Mouse (Mus musculus) MEL (cell line): Measurements from ENCODE around the gene Mnd1. TPM values are rescaled to one million over a fixed set of nuclear protein-coding genes. Genes with fewer than 3 reads are reported as not detected.

Experiments
- DNase-seq: peaks from one replicate; pipeline ENCODE4 v3.0.0; 2011; ENCODE audit warnings: low read depth, low spot score
- H3K27ac ChIP-seq: 2 replicates; pipeline ENCODE4 v1.5.1; 2012; ENCODE audit warnings: low read depth, mild to moderate bottlenecking, control low read depth, low read length, moderate library complexity; ENCODE audit not compliant: control insufficient read depth
- H3K27me3 ChIP-seq, 2 experiments: fragments of 150-350 bp in 1 of 2; sonication (generic) in 1 of 2; 2 replicates each; pipeline ENCODE4 v1.6.1; 2012; ENCODE audit warnings: low read length in 2 of 2, mild to moderate bottlenecking in 2 of 2, improper control_type of control experiment in 1 of 2, moderate library complexity in 1 of 2; ENCODE audit not compliant: insufficient read depth in 2 of 2, control insufficient read depth in 1 of 2
- H3K36me3 ChIP-seq, 2 experiments: 2 replicates each; pipeline ENCODE4 v1.6.1; 2012 to 2014; ENCODE audit warnings: low read length in 2 of 2, improper control_type of control experiment in 1 of 2, inconsistent platforms in 1 of 2, mild to moderate bottlenecking in 1 of 2; ENCODE audit not compliant: insufficient read depth in 2 of 2, control insufficient read depth in 1 of 2
- H3K4me1 ChIP-seq, 2 experiments: fragments of 150-350 bp in 1 of 2; sonication (generic) in 1 of 2; 2 replicates each; pipeline ENCODE4 v1.6.1; 2012; ENCODE audit warnings: low read length in 2 of 2, improper control_type of control experiment in 1 of 2, mild to moderate bottlenecking in 1 of 2; ENCODE audit not compliant: insufficient read depth in 2 of 2, control insufficient read depth in 1 of 2
- H3K4me3 ChIP-seq, 2 experiments: fragments of 150-350 bp in 1 of 2; sonication (generic) in 1 of 2; 2 replicates each; pipeline ENCODE4 v1.5.1; 2012; ENCODE audit warnings: low read depth in 2 of 2, low read length in 2 of 2, mild to moderate bottlenecking in 2 of 2, moderate library complexity in 2 of 2, control low read depth in 1 of 2, improper control_type of control experiment in 1 of 2; ENCODE audit not compliant: control insufficient read depth in 1 of 2, insufficient read depth in 1 of 2
- H3K79me2 ChIP-seq: 2 replicates; pipeline ENCODE4 v1.6.1; 2012; ENCODE audit warnings: mild to moderate bottlenecking, low read length, moderate library complexity; ENCODE audit not compliant: control insufficient read depth, poor library complexity, insufficient read depth
- H3K9ac ChIP-seq: 2 replicates; pipeline ENCODE4 v1.6.1; 2012; ENCODE audit warnings: low read depth, mild to moderate bottlenecking, control low read depth, low read length, moderate library complexity; ENCODE audit not compliant: control insufficient read depth, poor library complexity, severe bottlenecking
- H3K9me3 ChIP-seq: fragments of 150-350 bp; sonication (generic); replicated peaks from 2 replicates; pipeline ENCODE4 v1.6.1; 2012; ENCODE audit warnings: mild to moderate bottlenecking, low read length, improper control_type of control experiment, moderate library complexity; ENCODE audit not compliant: insufficient read depth
- BHLHE40 ChIP-seq: IDR thresholded peaks from 2 replicates; pipeline ENCODE4 v1.6.1; 2012; ENCODE audit warnings: low read depth, mild to moderate bottlenecking, inconsistent platforms, low read length, improper control_type of control experiment, borderline replicate concordance
- CHD1 ChIP-seq: IDR thresholded peaks from 2 replicates; pipeline ENCODE4 v1.6.1; 2012; ENCODE audit warnings: low read depth, mild to moderate bottlenecking, inconsistent platforms, low read length, improper control_type of control experiment
- CHD2 ChIP-seq: IDR thresholded peaks from 2 replicates; pipeline ENCODE4 v1.6.1; 2011; ENCODE audit warnings: low read length, improper control_type of control experiment
- CTCF ChIP-seq, 3 experiments: IDR thresholded peaks in 2 of 3; conservative IDR thresholded peaks in 1 of 3; 2 replicates each; pipeline ENCODE4 v1.5.1; 2011 to 2012; ENCODE audit warnings: low read length in 3 of 3, low read depth in 2 of 3, mild to moderate bottlenecking in 2 of 3, improper control_type of control experiment in 1 of 3, inconsistent platforms in 1 of 3, mixed read lengths in 1 of 3, moderate library complexity in 1 of 3; ENCODE audit not compliant: control insufficient read depth in 1 of 3, insufficient read depth in 1 of 3, poor library complexity in 1 of 3, severe bottlenecking in 1 of 3
- E2F4 ChIP-seq: IDR thresholded peaks from 2 replicates; pipeline ENCODE4 v1.6.1; 2011; ENCODE audit warnings: low read depth, low read length, improper control_type of control experiment, borderline replicate concordance
- ELF1 ChIP-seq: IDR thresholded peaks from 2 replicates; pipeline ENCODE4 v1.6.1; 2014; ENCODE audit warnings: low read depth, mild to moderate bottlenecking, inconsistent platforms, low read length, improper control_type of control experiment, moderate library complexity
- EP300 ChIP-seq, 2 experiments: IDR thresholded peaks; 2 replicates each; pipeline ENCODE4 v1.6.1; 2011; ENCODE audit warnings: improper control_type of control experiment in 2 of 2, low read length in 2 of 2, low read depth in 1 of 2, mild to moderate bottlenecking in 1 of 2
- ETS1 ChIP-seq: IDR thresholded peaks from 2 replicates; pipeline ENCODE4 v1.6.1; 2012; ENCODE audit warnings: low read depth, mild to moderate bottlenecking, inconsistent platforms, low read length, improper control_type of control experiment, moderate library complexity
- GATA1 ChIP-seq: IDR thresholded peaks from 2 replicates; pipeline ENCODE4 v1.6.1; 2011; ENCODE audit warnings: low read depth, low read length, improper control_type of control experiment
- MAX ChIP-seq: IDR thresholded peaks from 2 replicates; pipeline ENCODE4 v1.6.1; 2011; ENCODE audit warnings: low read length, improper control_type of control experiment
- MXI1 ChIP-seq: IDR thresholded peaks from 2 replicates; pipeline ENCODE4 v1.6.1; 2011; ENCODE audit warnings: mild to moderate bottlenecking, low read depth, low read length, improper control_type of control experiment
- MYB ChIP-seq: IDR thresholded peaks from 2 replicates; pipeline ENCODE4 v1.6.1; 2011; ENCODE audit warnings: mild to moderate bottlenecking, low read depth, low read length, improper control_type of control experiment
- MYC ChIP-seq: IDR thresholded peaks from 2 replicates; pipeline ENCODE4 v1.6.1; 2011; ENCODE audit warnings: low read depth, mild to moderate bottlenecking, low read length, improper control_type of control experiment, moderate library complexity
- NELFE ChIP-seq: IDR thresholded peaks from 2 replicates; pipeline ENCODE4 v1.6.1; 2011; ENCODE audit warnings: low read depth, low read length, improper control_type of control experiment
- NRF1 ChIP-seq: IDR thresholded peaks from 2 replicates; pipeline ENCODE4 v1.6.1; 2014; ENCODE audit warnings: low read depth, mild to moderate bottlenecking, inconsistent platforms, low read length, improper control_type of control experiment, moderate library complexity; ENCODE audit not compliant: poor library complexity, insufficient read depth, severe bottlenecking
- POLR2A ChIP-seq, 2 experiments: IDR thresholded peaks; 2 replicates each; pipeline ENCODE4 v1.6.1; 2011 to 2012; ENCODE audit warnings: low read length in 2 of 2, mild to moderate bottlenecking in 2 of 2, control low read depth in 1 of 2, improper control_type of control experiment in 1 of 2, low read depth in 1 of 2, moderate library complexity in 1 of 2; ENCODE audit not compliant: control insufficient read depth in 1 of 2, insufficient read depth in 1 of 2, poor library complexity in 1 of 2
- RCOR1 ChIP-seq: IDR thresholded peaks from 2 replicates; pipeline ENCODE4 v1.6.1; 2012; ENCODE audit warnings: low read depth, mild to moderate bottlenecking, inconsistent platforms, low read length, improper control_type of control experiment
- SIN3A ChIP-seq: IDR thresholded peaks from 2 replicates; pipeline ENCODE4 v1.6.1; 2012; ENCODE audit warnings: low read length, improper control_type of control experiment, inconsistent platforms
- SMC3 ChIP-seq: IDR thresholded peaks from 2 replicates; pipeline ENCODE4 v1.6.1; 2011; ENCODE audit warnings: low read depth, low read length, improper control_type of control experiment
- TAL1 ChIP-seq: IDR thresholded peaks from 2 replicates; pipeline ENCODE4 v1.6.1; 2012; ENCODE audit warnings: mild to moderate bottlenecking, inconsistent platforms, low read length, moderate library complexity, mixed read lengths
- TBP ChIP-seq: IDR thresholded peaks from 2 replicates; pipeline ENCODE4 v1.8.0; 2011; ENCODE audit warnings: low read depth, low read length, improper control_type of control experiment
- TCF12 ChIP-seq: IDR thresholded peaks from 2 replicates; pipeline ENCODE4 v1.6.1; 2014; ENCODE audit warnings: low read depth, mild to moderate bottlenecking, inconsistent platforms, low read length, improper control_type of control experiment, moderate library complexity
- UBTF ChIP-seq: IDR thresholded peaks from 2 replicates; pipeline ENCODE4 v1.6.1; 2012; ENCODE audit warnings: low read depth, mild to moderate bottlenecking, inconsistent platforms, low read length, improper control_type of control experiment, moderate library complexity, borderline replicate concordance; ENCODE audit not compliant: insufficient read depth
- USF2 ChIP-seq, 2 experiments: IDR thresholded peaks; 2 replicates each; pipeline ENCODE4 v1.6.1; 2011 to 2012; ENCODE audit warnings: improper control_type of control experiment in 2 of 2, low read length in 2 of 2, borderline replicate concordance in 1 of 2, inconsistent platforms in 1 of 2, low read depth in 1 of 2, mild to moderate bottlenecking in 1 of 2; ENCODE audit not compliant: insufficient read depth in 1 of 2
- polyA plus RNA-seq, 2 experiments: library from polyadenylated mRNA; stranded (reverse) in 1 of 2; unstranded in 1 of 2; fragments of >175 nt in 1 of 2; fragments of >200 nt in 1 of 2; gene quantifications; 2 replicates each; pipeline versions ENCODE4 v1.2.1 to v1.2.4; 2012; ENCODE audit warnings: low replicate concordance in 2 of 2, low read depth in 1 of 2; ENCODE audit not compliant: insufficient read length in 2 of 2, insufficient read depth in 1 of 2, missing spikeins in 1 of 2
- total RNA-seq: library from RNA; depleted of rRNA; stranded (reverse); fragments of 300-350 nt; gene quantifications from 2 replicates; pipeline ENCODE4 v1.2.3, GENCODE M21; 2012

The Mnd1 gene
- total and polyA plus RNA-seq, 3 experiments, result 11.0 to 11.2 TPM; not detected in 1

- Histone ChIP-seq H3K79me2 (no peaks in the 10 kb centered on the region), H3K4me3 (no peak overlapping the region)
- TF ChIP-seq NRF1 (no peak), E2F4 (no peak), CTCF (IDR thresholded peaks at IDR 0.05 in 2 of 3, conservative IDR thresholded peaks at IDR 0.05 in 1 of 3; ENCODE audit: control insufficient read depth in 1 of 3, insufficient read depth in 1 of 3, low read depth in 2 of 3, low read length in 3 of 3, poor library complexity in 1 of 3, severe bottlenecking in 1 of 3) (no peak), CHD1 (no peak), MAX (no peak), UBTF (no peak), ELF1 (no peak), USF2 (IDR thresholded peaks at IDR 0.05; ENCODE audit: borderline replicate concordance in 1 of 2, insufficient read depth in 1 of 2, low read depth in 1 of 2, low read length in 2 of 2) (no peak)
- TF ChIP-seq, all 39 proteins: peak for 0
- H3K4me1 ChIP-seq, result no peaks in the 10 kb centered on the region
- H3K9ac ChIP-seq, result no peak overlapping the region
- no peaks in the 10 kb centered on the region for H3K27me3 ChIP-seq
- DNase-seq, result no peak
- no peak overlapping the region for H3K27ac ChIP-seq
- no peaks in the 10 kb centered on the region for H3K9me3 ChIP-seq
- H3K36me3 ChIP-seq, result no peaks in the 10 kb centered on the region
These were observed 106.8 kb downstream of the Mnd1 start for GRCm38 (mm10) chr3:84048729-84049175.

- no peak for DNase-seq
- Histone ChIP-seq H3K79me2 (no peaks in the 10 kb centered on the region), H3K4me1 (peaks cover 3 to 9% of the 10 kb centered on the region in 2 experiments), H3K27me3 (no peaks in the 10 kb centered on the region), H3K9me3 (no peaks in the 10 kb centered on the region), H3K27ac (no peak overlapping the region), H3K4me3 (no peak overlapping the region), H3K9ac (no peak overlapping the region), H3K36me3 (peaks cover 0 to 14% of the 10 kb centered on the region in 2 experiments; a peak in 2 of 4 replicates)
- TF ChIP-seq CHD2 (no peak), EP300 (IDR thresholded peaks at IDR 0.05; ENCODE audit: low read depth in 1 of 2, low read length in 2 of 2) (no peak), MYC (no peak)
These were observed 109.4 kb downstream of the Mnd1 start for GRCm38 (mm10) chr3:84046206-84046605.

GRCm38 (mm10) chr3:84041739-84042138 is 113.8 kb downstream of the Mnd1 start:
- H3K9ac ChIP-seq, result peak overlapping the region; percentile 13; the same call in 1 of the 2 replicates
- H3K9me3 ChIP-seq, result no peaks in the 10 kb centered on the region
- peaks cover 0 to 36% of the 10 kb centered on the region in 2 experiments; a peak in 2 of 4 replicates for H3K36me3 ChIP-seq
- H3K27me3 ChIP-seq, result no peaks in the 10 kb centered on the region
- TF ChIP-seq EP300 (IDR thresholded peaks at IDR 0.05; ENCODE audit: low read depth in 1 of 2, low read length in 2 of 2) (peak; percentile 76 to 92; a peak in 3 of 4 replicates), SIN3A (peak; percentile 40), USF2 (IDR thresholded peaks at IDR 0.05; ENCODE audit: borderline replicate concordance in 1 of 2, insufficient read depth in 1 of 2, low read depth in 1 of 2, low read length in 2 of 2) (no peak), CHD2 (no peak), POLR2A (IDR thresholded peaks at IDR 0.05; ENCODE audit: control insufficient read depth in 1 of 2, insufficient read depth in 1 of 2, low read depth in 1 of 2, low read length in 2 of 2, poor library complexity in 1 of 2) (peak in 1 of 2 experiments; percentile 50; a peak in 2 of 4 replicates), NRF1 (no peak), MXI1 (peak; percentile 60), NELFE (peak; percentile 14; the same call in 1 of the 2 replicates), ELF1 (peak; percentile 86), ETS1 (peak; percentile 87), RCOR1 (0 out of 2 replicates have a peak, but pooled peaks have one; percentile 5), BHLHE40 (peak; percentile 54; the same call in 1 of the 2 replicates), TAL1 (peak; percentile 87), GATA1 (peak; percentile 69), TBP (0 out of 2 replicates have a peak, but pooled peaks have one; percentile 36), MYB (peak; percentile 60), SMC3 (no peak), TCF12 (peak; percentile 78)
- peak overlapping the region in 1 of 2 experiments; percentile 70; a peak in 2 of 4 replicates for H3K4me3 ChIP-seq
- peaks cover 11 to 24% of the 10 kb centered on the region in 2 experiments for H3K4me1 ChIP-seq
- DNase-seq, result peak; percentile 84
- H3K79me2 ChIP-seq, result peaks cover 23% of the 10 kb centered on the region
- H3K27ac ChIP-seq, result peak overlapping the region; percentile 67
